Mouse (Mus musculus) frontal cortex, postnatal 10 days (tissue): Measurements from ENCODE around the gene Chuk.

Experiments
- DNase-seq, 2 experiments: peaks; one replicate each; pipeline ENCODE4 v3.0.0; 2022; ENCODE audit warnings: low spot score in 2 of 2, mixed read lengths in 1 of 2

Chuk gene

GRCm38 (mm10) chr19:44042121-44042520 is 65.2 kb downstream of the Chuk start:
- DNase-seq = no peak

DNA sequence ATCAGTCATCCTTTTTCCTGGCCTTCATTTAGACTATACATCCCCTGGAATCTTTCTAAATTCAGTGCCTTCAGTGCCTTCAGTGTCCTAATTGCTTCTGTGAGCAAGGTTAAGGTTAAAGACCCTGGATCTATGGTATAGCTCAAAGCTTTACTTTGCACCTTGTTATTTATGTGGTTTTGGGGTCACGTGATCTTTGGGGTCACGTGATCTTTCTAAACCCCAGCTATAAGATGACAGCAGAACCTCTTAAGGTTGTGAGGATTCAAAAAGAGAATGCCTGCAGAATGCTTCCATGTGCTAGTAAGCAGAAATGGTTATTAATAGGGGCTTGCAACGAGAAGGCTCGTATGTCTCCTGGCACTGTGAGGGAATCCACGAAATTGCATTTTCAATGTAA is 73.9 kb downstream of the Chuk start:
- no peak for DNase-seq

DNA sequence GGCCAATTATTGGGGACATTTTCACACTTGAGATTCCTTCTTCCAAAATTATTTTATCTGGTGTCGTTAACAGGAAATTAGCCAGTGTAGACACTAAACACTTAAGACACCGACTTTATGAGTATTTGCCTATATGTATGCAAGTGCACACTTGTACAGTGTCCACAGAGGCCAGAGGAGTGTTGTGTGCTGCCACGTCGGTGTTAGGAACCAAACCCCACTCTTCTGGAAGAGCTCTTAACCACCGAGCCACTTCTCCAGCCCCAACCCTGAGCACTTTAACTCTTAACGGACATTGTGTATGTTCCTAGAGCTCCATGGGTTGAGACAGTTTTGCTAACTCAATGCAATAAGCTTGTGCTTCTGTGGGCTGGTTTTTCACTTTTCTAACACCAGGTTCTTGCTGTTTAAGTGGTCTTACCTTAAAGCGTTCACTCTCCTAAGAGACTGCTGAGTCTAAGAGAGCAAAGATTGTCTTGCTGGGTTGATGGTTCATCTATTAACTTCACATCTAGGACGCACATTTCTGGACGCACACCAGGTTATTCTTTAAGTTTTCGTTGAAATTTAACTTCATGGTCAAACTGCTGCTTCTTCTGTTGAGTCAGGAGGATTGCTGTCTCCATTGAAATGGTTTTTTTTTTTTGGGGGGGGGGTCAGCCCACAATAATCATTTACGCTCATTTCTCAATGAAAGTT is 75.1 kb downstream of the Chuk start:
- DNase-seq = no peak

- DNase-seq = no peak
These were observed 77.3 kb downstream of the Chuk start for GRCm38 (mm10) chr19:44030024-44030423.

DNA sequence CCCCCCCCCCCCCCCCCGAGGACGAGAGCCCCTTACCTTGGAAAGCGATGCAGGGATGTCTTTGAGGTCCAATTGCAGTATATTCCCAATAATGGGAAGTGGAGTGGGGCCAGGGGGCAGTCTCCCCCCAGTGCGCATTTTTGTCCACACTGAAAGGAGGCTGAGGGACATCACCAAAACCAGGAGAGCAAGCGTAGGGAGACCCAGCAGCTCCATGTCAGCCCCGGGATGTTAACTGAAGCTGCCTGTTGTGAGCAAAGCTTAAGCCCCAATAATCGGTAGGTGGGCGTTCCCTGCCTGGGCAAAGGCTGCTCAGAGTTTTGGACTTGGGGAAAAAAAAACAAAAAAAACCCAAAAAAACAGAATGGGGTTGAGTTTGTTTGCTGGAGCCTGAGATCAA is 78.3 kb downstream of the Chuk start, which contains the start of gene Cyp2c23:
Cyp2c23 (minus strand) TSS at position 237 of the 400 bp plus-strand sequence.
- no peak for DNase-seq

DNA sequence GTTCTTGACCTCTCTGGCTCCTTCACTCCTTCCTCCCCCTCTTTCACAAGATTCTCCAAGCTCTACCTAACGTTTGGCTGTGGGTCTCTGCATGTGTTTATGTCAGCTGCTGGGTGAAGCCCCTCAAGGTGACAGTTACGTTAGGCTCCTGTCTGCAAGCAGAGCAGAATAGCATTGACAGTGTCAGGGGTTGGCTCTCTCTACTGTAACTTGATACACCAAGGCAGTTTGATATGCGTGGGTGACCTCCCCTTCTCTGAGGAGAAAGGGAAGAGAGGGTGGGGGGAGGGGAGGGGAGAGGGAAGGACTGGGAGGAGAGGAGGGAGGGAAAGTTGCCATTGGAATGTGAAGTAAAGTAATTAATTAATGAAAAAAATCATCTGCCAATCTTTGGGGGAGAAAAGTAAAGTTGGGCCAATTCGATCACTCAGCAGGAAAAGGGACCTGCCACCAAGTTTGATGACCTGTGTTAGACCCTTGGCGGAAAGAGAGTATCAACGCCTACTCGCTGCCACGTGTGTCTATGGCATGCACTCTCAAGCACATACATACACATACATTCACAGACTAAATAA is 80.2 kb downstream of the Chuk start:
- DNase-seq = no peak

- DNase-seq = no peak
These were observed 82.2 kb downstream of the Chuk start for GRCm38 (mm10) chr19:44024921-44025585.
